Mouse (Mus musculus) C2C12 (cell line): Measurements from ENCODE around the gene Nprl3. TPM values are rescaled to one million over a fixed set of nuclear protein-coding genes. Genes with fewer than 3 reads are reported as not detected.

Source experiments
- H3K27me3 ChIP-seq: one replicate; pipeline ENCODE4 v1.6.1; 2011; ENCODE audit not compliant: control insufficient read depth, insufficient read depth, insufficient read length
- H3K36me3 ChIP-seq: one replicate; pipeline ENCODE4 v1.6.1; 2011; ENCODE audit not compliant: control insufficient read depth, insufficient read depth
- H3K4me3 ChIP-seq: one replicate; pipeline ENCODE4 v1.5.1; 2011; ENCODE audit warnings: mild to moderate bottlenecking, control low read depth; ENCODE audit not compliant: poor library complexity, insufficient read depth, severe bottlenecking
- H3K79me2 ChIP-seq: one replicate; pipeline ENCODE4 v1.6.1; 2011; ENCODE audit not compliant: control insufficient read depth, insufficient read depth
- H3K79me3 ChIP-seq: one replicate; pipeline ENCODE4 v1.6.1; 2011; ENCODE audit warnings: low read depth, control low read depth
- H3ac ChIP-seq: one replicate; pipeline ENCODE3; 2011; ENCODE audit warnings: low read depth; ENCODE audit not compliant: control insufficient read depth, insufficient read length
- CEBPB ChIP-seq: IDR thresholded peaks from one replicate; pipeline ENCODE4 v1.6.1; 2011; ENCODE audit warnings: low read depth, mild to moderate bottlenecking, control low read depth, moderate library complexity
- CTCF ChIP-seq: IDR thresholded peaks from one replicate; pipeline ENCODE4 v1.5.1; 2011; ENCODE audit not compliant: control insufficient read depth, insufficient read depth, insufficient read length
- FOSL1 ChIP-seq: IDR thresholded peaks from one replicate; pipeline ENCODE4 v1.8.0; 2011; ENCODE audit warnings: mild to moderate bottlenecking, low read length; ENCODE audit not compliant: poor library complexity, insufficient read depth, severe bottlenecking
- MAX ChIP-seq: IDR thresholded peaks from one replicate; pipeline ENCODE4 v1.6.1; 2011; ENCODE audit warnings: mild to moderate bottlenecking, control low read depth
- MYOD1 ChIP-seq: IDR thresholded peaks from one replicate; pipeline ENCODE4 v1.6.1; 2011; ENCODE audit warnings: low read depth; ENCODE audit not compliant: control insufficient read depth, insufficient read length
- MYOG ChIP-seq: IDR thresholded peaks from one replicate; pipeline ENCODE4 v1.6.1; 2011; ENCODE audit not compliant: control insufficient read depth, insufficient read length; ENCODE audit errors: extremely low read depth
- USF1 ChIP-seq: IDR thresholded peaks from one replicate; pipeline ENCODE4 v1.6.1; 2011; ENCODE audit warnings: low read depth, mild to moderate bottlenecking, control low read depth, moderate library complexity
- polyA plus RNA-seq: library from polyadenylated mRNA; unstranded; fragments of >200 nt; fragmentation: generic; extraction: Trizol; gene quantifications from one replicate; pipeline ENCODE4 v1.2.1, GENCODE M21; 2012; ENCODE audit warnings: missing spikeins

Gene Nprl3
- polyA plus RNA-seq, 1 experiment: 34.0 TPM

DNA sequence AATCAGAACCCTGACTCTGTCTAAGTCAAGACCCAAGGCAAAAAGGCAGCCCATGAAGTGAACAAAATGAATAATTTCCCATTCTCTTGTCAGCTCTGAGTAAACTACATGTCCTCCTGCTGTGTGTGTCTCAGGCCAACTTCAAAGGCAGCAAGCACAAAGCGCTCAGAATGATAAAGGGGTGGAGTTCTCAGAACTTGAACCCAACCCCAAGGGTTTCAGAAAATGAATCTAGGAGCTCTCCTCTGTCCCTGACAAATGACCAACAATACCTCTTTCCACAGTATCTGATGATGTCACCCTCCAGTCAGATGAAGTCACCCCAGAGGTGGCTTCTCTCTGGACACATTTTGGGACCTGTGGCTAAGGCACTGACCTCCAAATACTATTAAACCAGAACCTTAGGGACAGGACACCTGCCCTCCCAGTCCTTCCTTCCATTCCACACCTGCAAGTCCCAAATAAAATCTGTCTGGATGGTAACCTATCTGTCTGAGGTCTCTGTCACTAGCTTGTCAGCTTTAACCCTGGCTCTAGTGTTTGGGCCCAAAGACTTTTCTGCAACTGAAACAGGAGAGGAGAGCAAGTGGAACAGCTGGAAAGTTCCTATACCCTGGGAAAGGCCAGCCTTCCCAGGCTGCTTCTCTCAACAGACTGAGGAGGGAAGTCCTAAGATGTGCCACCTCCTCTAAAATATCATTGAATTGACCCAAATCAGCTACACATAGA, 14.1 kb upstream of the Nprl3 start:
- TF ChIP-seq CEBPB (no peak), USF1 (no peak), CTCF (no peak), FOSL1 (no peak), MYOG (no peak), MYOD1 (no peak), MAX (no peak)
- H3K79me2 ChIP-seq: no peaks in the 10 kb centered on the region
- peaks cover 32% of the 10 kb centered on the region for H3K27me3 ChIP-seq
- H3ac ChIP-seq: no peak overlapping the region
- no peak overlapping the region for H3K4me3 ChIP-seq
- no peaks in the 10 kb centered on the region for H3K36me3 ChIP-seq
- H3K79me3 ChIP-seq: no peaks in the 10 kb centered on the region

DNA sequence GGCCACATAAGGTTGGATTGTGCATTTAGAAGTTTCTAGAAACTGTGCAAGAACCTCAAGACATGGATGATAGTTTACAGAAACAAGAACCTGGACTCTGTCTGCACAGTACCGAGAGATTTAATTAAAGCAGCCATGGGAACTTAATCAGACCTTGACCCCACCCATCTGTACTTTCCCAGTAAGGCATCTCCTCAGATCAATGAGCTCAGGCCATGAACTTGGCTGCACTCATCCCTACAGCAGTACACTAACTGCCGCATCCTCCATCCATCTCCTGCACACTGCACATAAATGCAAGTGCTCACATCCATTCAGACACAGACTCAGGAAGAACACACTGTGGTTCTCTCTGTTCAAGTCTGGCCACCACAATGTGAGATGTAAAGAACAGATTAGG, 13.1 kb upstream of the Nprl3 start:
- H3K27me3 ChIP-seq: peaks cover 32% of the 10 kb centered on the region
- no peaks in the 10 kb centered on the region for H3K36me3 ChIP-seq
- no peak overlapping the region for H3ac ChIP-seq
- H3K4me3 ChIP-seq: no peak overlapping the region
- no peaks in the 10 kb centered on the region for H3K79me3 ChIP-seq
- H3K79me2 ChIP-seq: no peaks in the 10 kb centered on the region
- TF ChIP-seq MYOD1 (no peak), CTCF (no peak), MAX (no peak), USF1 (no peak)

DNA sequence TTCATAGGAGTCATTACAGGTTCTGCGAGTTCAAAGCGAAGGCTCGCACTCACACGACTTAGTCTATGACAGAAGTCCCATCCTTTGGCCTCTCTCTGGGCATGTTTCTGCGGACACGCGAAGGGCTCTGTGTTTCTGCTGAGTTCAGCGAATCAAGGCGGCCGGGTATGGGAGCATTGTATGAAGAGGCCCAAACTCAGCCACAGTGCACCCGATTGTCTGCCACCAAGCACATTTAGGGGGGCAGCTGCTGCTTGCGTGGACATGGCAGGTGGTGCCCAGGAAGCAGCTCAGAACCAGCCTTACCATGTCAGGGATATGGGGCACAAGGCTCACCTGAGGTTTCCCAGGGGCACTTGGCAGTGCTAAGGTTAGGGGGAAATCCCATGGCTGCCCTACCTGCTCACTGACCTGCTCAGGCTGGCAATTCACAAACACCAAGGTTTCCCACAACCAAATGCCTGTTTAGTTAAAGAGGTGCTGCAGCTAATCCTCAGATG, 11.0 kb upstream of the Nprl3 start:
- Histone ChIP-seq H3K79me3 (no peaks in the 10 kb centered on the region), H3K79me2 (no peaks in the 10 kb centered on the region), H3K36me3 (no peaks in the 10 kb centered on the region), H3ac (no peak overlapping the region), H3K4me3 (no peak overlapping the region), H3K27me3 (peaks cover 32% of the 10 kb centered on the region)
- no peak for TF ChIP-seq MYOG
- no peak for TF ChIP-seq CTCF
- no peak for TF ChIP-seq USF1
- no peak for TF ChIP-seq FOSL1
- no peak for TF ChIP-seq MYOD1
- TF ChIP-seq MAX: no peak

DNA sequence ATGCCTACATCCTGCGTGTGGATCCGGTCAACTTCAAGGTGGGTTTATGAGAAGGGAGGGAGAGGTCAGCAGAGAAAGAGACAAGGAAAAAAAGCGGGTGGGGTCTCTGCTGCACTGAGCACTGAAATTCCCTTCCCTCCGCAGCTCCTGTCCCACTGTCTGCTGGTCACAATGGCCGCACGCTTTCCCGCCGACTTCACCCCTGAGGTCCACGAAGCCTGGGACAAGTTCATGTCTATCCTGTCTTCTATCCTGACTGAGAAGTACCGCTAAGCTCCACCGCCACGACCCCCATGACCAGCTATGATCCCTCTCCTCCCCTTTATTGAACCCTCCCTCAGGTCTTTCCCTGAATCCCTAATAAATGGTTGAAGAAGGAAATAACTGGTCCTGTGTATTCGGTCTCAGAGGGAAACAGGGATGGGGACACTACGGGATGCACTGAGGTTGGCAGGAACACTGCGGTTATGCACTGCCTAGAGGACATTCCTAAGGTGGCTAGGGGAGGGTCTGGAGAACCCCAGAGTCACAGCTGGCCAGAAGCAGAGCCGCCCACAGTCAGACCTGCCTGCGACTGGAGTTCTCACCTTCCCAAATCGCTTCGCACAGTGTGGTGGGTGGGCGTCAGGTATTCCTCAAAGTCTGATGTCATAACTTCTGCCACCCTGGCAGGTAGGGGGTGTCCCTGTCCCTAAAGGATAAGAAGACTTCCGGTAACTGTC, 10.4 kb upstream of the Nprl3 start:
- Histone ChIP-seq H3ac (no peak overlapping the region), H3K79me3 (no peaks in the 10 kb centered on the region), H3K36me3 (no peaks in the 10 kb centered on the region), H3K79me2 (no peaks in the 10 kb centered on the region), H3K4me3 (no peak overlapping the region), H3K27me3 (peaks cover 32% of the 10 kb centered on the region)
- TF ChIP-seq CTCF (no peak), MYOD1 (no peak), MYOG (no peak), USF1 (no peak), CEBPB (no peak), FOSL1 (no peak), MAX (no peak)

DNA sequence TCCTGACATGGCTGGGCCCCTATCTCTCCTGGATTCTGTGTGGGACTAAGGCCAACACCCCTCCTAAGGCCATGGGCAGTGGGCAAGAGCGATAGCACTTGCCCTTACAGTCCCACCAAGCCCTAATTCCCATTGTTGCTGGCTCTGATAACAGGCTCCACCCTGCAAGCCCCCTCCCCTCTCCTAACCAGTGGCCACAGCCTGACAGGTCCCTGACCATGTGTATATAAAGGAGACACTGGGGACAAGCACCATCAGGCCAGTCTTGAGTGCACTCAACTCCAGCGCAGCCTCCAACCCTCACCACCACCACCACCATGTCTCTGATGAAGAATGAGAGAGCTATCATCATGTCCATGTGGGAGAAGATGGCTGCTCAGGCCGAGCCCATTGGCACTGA, 8.8 kb upstream of the Nprl3 start, which contains the start of gene Hba-x:
Gene Hba-x (plus strand): TSS at position 54 of the 400 bp plus-strand sequence.
- TF ChIP-seq USF1 (no peak), MAX (no peak), CTCF (no peak), MYOD1 (no peak), FOSL1 (no peak), MYOG (no peak), CEBPB (no peak)
- H3K27me3 ChIP-seq: peaks cover 29% of the 10 kb centered on the region

DNA sequence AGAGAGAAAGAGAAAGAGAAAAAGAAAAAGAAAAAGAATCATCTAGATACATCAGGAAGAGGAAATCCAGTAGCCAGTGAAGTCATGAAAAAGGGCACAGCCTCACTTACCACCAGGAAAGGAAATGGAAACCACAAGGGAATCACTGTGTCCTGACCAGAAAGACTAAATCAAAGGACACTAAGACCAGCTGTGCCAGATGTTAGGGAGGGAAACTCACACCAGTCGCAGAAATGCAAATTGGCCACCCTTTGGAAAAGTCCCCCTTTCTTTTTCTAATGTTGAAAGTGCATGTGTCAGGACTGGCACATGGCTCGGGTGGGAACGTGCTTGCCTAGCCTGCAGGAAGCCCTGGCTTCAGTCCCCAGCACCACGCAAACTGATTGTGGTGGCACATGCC, 3.7 kb upstream of the Nprl3 start:
- H3K79me3 ChIP-seq: peaks cover 6% of the 10 kb centered on the region
- TF ChIP-seq MYOD1: peak; percentile 17
- no peak for TF ChIP-seq USF1
- TF ChIP-seq CEBPB: no peak
- no peak for TF ChIP-seq MAX
- no peaks in the 10 kb centered on the region for H3K36me3 ChIP-seq
- no peak overlapping the region for H3K4me3 ChIP-seq
- H3K27me3 ChIP-seq: no peaks in the 10 kb centered on the region
- peaks cover 13% of the 10 kb centered on the region for H3K79me2 ChIP-seq
- no peak overlapping the region for H3ac ChIP-seq

More for the DNA sequence above, 8.8 kb upstream of the Nprl3 start, which contains the start of gene Hba-x:
- Histone ChIP-seq H3K79me2 (no peaks in the 10 kb centered on the region), H3K4me3 (no peak within 1 kb of the TSS), H3ac (no peak within 1 kb of the TSS), H3K79me3 (no peaks in the 10 kb centered on the region), H3K36me3 (no peaks in the 10 kb centered on the region)
